In the genomic region with DNA sequence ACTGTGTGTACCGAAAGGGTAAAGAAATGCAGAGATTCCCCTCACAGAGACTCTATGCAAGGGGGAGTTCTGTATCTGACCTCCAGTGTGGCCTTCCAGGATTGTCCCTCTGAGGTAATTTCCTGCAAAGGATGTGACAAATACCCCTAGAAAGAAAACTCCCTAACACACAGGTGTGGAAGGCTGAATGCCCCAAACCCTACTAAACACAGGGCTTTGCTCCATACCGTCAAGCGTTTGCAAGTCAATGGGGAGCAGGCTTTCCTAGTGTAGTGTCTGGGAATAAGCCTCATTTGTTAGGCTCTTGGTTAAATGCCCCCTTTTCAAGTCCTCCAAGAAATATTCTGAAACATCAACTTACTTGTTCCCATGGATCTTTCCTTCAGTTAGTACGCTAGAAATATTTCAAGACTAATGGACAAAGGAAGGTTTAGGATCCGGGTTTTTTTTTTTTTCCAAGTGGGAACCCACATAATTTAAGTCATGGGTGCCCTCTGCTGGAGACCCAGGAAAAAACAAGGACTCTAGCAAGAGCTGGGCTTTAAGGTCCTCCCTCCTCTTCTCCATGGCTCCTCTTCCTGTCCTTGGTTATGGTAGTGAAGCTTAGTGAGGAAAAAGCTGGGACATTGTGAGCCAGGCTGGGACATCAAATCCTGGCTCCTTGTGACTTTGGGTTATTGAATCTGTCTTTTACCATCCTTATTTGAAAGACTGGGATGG, we compare ENCODE assay signal across 9 mouse cellular contexts.
DNase-seq lines count a peak whose midpoint lies in the region; ATAC-seq and TF ChIP-seq lines count a peak whose summit lies in the region.
"Had no signal": no experiment of that assay in that cellular context is flagged by ENCODE, and none has a peak within 500 bp of the region (broad histone marks: within the 10 kb centered on the region; RNA-seq: fewer than 3 reads in every experiment).

No protein-coding gene starts in this region.

- H3K4me2 ChIP-seq in limb, embryonic 12.5 days, result no peak overlapping the region
- H3K4me2 ChIP-seq: embryonic facial prominence, embryonic 12.5 days had no signal

- peaks cover 5% of the 10 kb centered on the region; the same call in 1 of the 2 replicates for H3K9me3 ChIP-seq in limb, embryonic 12.5 days

- H3K27ac ChIP-seq in cortical plate, adult 2 months (ENCODE audit: insufficient read depth, low read length), result no peak overlapping the region
- 0 out of 2 replicates have a peak overlapping the region, but pooled peaks have one; percentile 12 for H3K27ac ChIP-seq in limb, embryonic 12.5 days
- H3K27ac ChIP-seq: embryonic facial prominence, embryonic 12.5 days had no signal

- ATAC-seq in limb, embryonic 12.5 days (ENCODE audit: insufficient number of reproducible peaks, insufficient read depth, low FRiP score, low TSS enrichment, low read depth), result no peak; the same call in 1 of the 2 replicates

- TF ChIP-seq CTCF in cortical plate, adult 2 months (IDR thresholded peaks at IDR 0.05; ENCODE audit: extremely low read depth, insufficient read depth, low read length), result peak; percentile 63

- H3K9ac ChIP-seq in limb, embryonic 12.5 days (replicated peaks), result no peak overlapping the region
- H3K9ac ChIP-seq: embryonic facial prominence, embryonic 12.5 days had no signal

- H3K4me1 ChIP-seq in cortical plate, adult 2 months (ENCODE audit: control insufficient read depth, insufficient read depth, low read length), result no peaks in the 10 kb centered on the region; the same call in 1 of the 2 replicates
- peaks cover 16% of the 10 kb centered on the region for H3K4me1 ChIP-seq in limb, embryonic 12.5 days (replicated peaks)

- no peak for TF ChIP-seq POLR2A in cortical plate, adult 2 months (IDR thresholded peaks at IDR 0.05; ENCODE audit: extremely low read depth, insufficient read depth, low read length)

- no peaks in the 10 kb centered on the region for H3K27me3 ChIP-seq in limb, embryonic 12.5 days
- H3K27me3 ChIP-seq: embryonic facial prominence, embryonic 12.5 days had no signal

- DNase-seq in 416B (ENCODE audit: low read depth) (peak; percentile 77), ZHBTc4 (ENCODE audit: low read depth, low spot score) (peak; percentile 86)
- DNase-seq in gastrocnemius, postnatal 25 days, result peak; percentile 68
- peak; percentile 76 to 91 for DNase-seq in kidney, adult 8-10 months
- peak; percentile 90 for DNase-seq in retina, embryonic 14.5 days (ENCODE audit: low spot score)
- peak; percentile 68 to 69 for DNase-seq in thymus, postnatal 36 days

- 39% methylated on average over 5 of the region's 5 CpGs for WGBS in limb, embryonic 12.5 days

- H3K36me3 ChIP-seq in limb, embryonic 12.5 days, result no peaks in the 10 kb centered on the region
- H3K36me3 ChIP-seq: embryonic facial prominence, embryonic 12.5 days had no signal

- no peak overlapping the region for H3K4me3 ChIP-seq in cortical plate, adult 2 months (ENCODE audit: insufficient read depth, low read length)
- H3K4me3 ChIP-seq in limb, embryonic 12.5 days (replicated peaks), result no peak overlapping the region
- H3K4me3 ChIP-seq: embryonic facial prominence, embryonic 12.5 days had no signal
